Mouse (Mus musculus) stomach, postnatal 0 days (tissue): ENCODE measurements around the gene Haus6.

Experiments
- CTCF ChIP-seq: IDR thresholded peaks from 2 replicates; pipeline ENCODE4 v1.5.1; 2016; ENCODE audit warnings: antibody characterized with exemption, low read depth, mild to moderate bottlenecking, moderate library complexity
- EP300 ChIP-seq: optimal IDR thresholded peaks from 2 replicates; pipeline ENCODE3; 2016; ENCODE audit warnings: antibody characterized with exemption

- no peak for TF ChIP-seq CTCF
- no peak for TF ChIP-seq EP300
Observed at GRCm38 (mm10) chr4:86631831-86632230, 20.0 kb upstream of the Haus6 start.
